Mouse (Mus musculus) forebrain, embryonic 14.5 days (tissue): ENCODE results near the gene Tpra1. TPM values are rescaled to one million over a fixed set of nuclear protein-coding genes. Genes with fewer than 3 reads are reported as not detected.

Experiments used
- ATAC-seq: fragments of 200-750 bp; cut with Nextera tagmentation; 2 replicates; pipeline ENCODE4 v1.8.0; 2017; ENCODE audit warnings: mild to moderate bottlenecking, moderate library complexity
- DNase-seq: peaks from one replicate; pipeline ENCODE4 v3.0.0-alpha.2; 2015; ENCODE audit warnings: low spot score
- H3K27ac ChIP-seq: fragments of 300-500 bp; sonication (generic); 2 replicates; pipeline ENCODE4 v1.5.1; 2014; ENCODE audit warnings: low read depth, mild to moderate bottlenecking, control low read depth, low read length, moderate library complexity
- H3K27me3 ChIP-seq: fragments of 300-500 bp; sonication (generic); replicated peaks from 2 replicates; pipeline ENCODE4 v1.6.1; 2014; ENCODE audit warnings: low read length, control low read depth, mixed read lengths; ENCODE audit not compliant: control insufficient read depth, insufficient read depth
- H3K36me3 ChIP-seq: fragments of 300-500 bp; sonication (generic); 2 replicates; pipeline ENCODE4 v1.6.1; 2014; ENCODE audit warnings: low read length, control low read depth; ENCODE audit not compliant: control insufficient read depth, insufficient read depth
- H3K4me1 ChIP-seq: fragments of 300-500 bp; sonication (generic); 2 replicates; pipeline ENCODE4 v1.6.1; 2014; ENCODE audit warnings: antibody characterized with exemption, low read length, control low read depth; ENCODE audit not compliant: control insufficient read depth, insufficient read depth
- H3K4me2 ChIP-seq: fragments of 300-500 bp; sonication (generic); 2 replicates; pipeline ENCODE4 v1.6.1; 2014; ENCODE audit warnings: mild to moderate bottlenecking, control low read depth, low read length
- H3K4me3 ChIP-seq: fragments of 300-500 bp; sonication (generic); 2 replicates; pipeline ENCODE4 v1.5.1; 2014; ENCODE audit warnings: low read depth, low read length, control low read depth
- H3K9ac ChIP-seq: fragments of 300-500 bp; sonication (generic); 2 replicates; pipeline ENCODE4 v1.6.1; 2014; ENCODE audit warnings: mild to moderate bottlenecking, low read length, control low read depth, moderate library complexity
- H3K9me3 ChIP-seq: fragments of 300-500 bp; sonication (generic); replicated peaks from 2 replicates; pipeline ENCODE4 v1.6.1; 2016; ENCODE audit warnings: low read length, control low read depth, mixed read lengths; ENCODE audit not compliant: control insufficient read depth
- WGBS: fragments of 180-500 bp; shearing (Covaris S2); extraction: QIAGEN DNeasy Blood & Tissue Kit; methylation state at CpG from one replicate; pipeline ENCODE4 v1.1.7; 2014; 5-methylcytosine and 5-hydroxymethylcytosine counted together
- polyA plus RNA-seq: library from polyadenylated mRNA; unstranded; fragments of >200 nt; fragmentation: Nextera tagmentation; extraction: Ambion mirVana; gene quantifications from 2 replicates; pipeline ENCODE4 v1.2.1, GENCODE M21; 2014

Gene Tpra1
- polyA plus RNA-seq, 1 experiment from 2014 or later = 32.9 TPM

DNA sequence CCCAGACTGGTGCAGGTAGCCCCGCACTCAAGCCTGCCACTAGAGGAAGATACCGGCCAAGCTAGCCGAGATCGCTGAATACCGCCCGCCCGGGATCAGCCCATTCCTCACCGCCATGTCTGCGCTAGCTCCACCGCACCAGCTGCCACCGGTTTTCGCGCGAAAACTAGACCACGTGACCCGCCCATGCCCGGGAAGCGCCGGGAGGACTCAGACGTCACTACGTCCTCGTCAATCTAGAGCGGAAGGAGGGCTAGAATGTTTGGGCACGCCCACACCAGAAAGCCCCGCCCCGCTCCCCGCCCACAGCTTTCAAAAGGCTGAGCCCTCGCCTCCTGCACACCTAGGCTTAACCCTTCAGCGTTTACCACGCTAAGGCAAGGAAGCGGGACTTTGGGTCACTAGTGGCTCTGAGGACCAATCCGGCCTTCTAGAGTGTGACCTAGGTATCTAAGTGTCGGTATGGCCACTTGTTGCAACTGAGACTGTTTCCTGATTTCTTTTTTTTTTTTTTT, 3.5 kb upstream of the Tpra1 start, which contains the start of gene Mcm2:
Gene Mcm2 (minus strand): TSS at position 247 of the 515 bp plus-strand sequence.
- Histone ChIP-seq H3K27ac (peak within 1 kb of the TSS; percentile 78), H3K36me3 (0 out of 2 replicates have a peak, but pooled peaks cover 11% of the 10 kb centered on the region), H3K4me2 (peak within 1 kb of the TSS; percentile 91), H3K9ac (peak within 1 kb of the TSS; percentile 80), H3K4me1 (peaks cover 22% of the 10 kb centered on the region), H3K4me3 (peak within 1 kb of the TSS; percentile 60), H3K9me3 (no peaks in the 10 kb centered on the region), H3K27me3 (no peaks in the 10 kb centered on the region)
- peak; percentile 81 for ATAC-seq
- under 1% methylated on average over 33 of the region's 33 CpGs for WGBS
- DNase-seq = peak; percentile 97

DNA sequence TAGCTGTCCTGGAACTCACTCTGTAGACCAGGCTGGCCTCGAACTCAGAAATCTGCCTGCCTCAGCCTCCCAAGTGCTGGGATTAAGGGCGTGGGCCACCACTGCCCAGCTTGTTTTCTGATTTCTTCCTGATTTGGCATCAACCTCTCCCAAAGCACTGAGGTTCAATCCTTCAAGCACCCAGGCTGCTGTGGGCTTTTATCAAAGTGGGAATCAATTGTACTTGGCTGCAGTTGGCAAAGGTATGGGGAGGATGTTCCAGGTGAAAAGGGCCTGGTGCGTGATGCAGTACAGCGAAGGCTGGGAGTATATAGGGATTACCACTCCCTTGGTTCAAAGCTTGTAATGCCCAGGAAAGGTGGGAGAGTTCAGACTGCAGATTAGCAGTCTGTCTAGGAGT, 3.0 kb upstream of the Tpra1 start:
- Histone ChIP-seq H3K36me3 (0 out of 2 replicates have a peak, but pooled peaks cover 9% of the 10 kb centered on the region), H3K4me2 (peak overlapping the region; percentile 91; the same call in 1 of the 2 replicates), H3K27ac (no peak overlapping the region), H3K27me3 (no peaks in the 10 kb centered on the region), H3K9me3 (no peaks in the 10 kb centered on the region), H3K9ac (0 out of 2 replicates have a peak overlapping the region, but pooled peaks have one; percentile 18), H3K4me3 (no peak overlapping the region), H3K4me1 (peaks cover 26% of the 10 kb centered on the region)
- ATAC-seq = no peak
- WGBS = 61% methylated on average over 4 of the region's 4 CpGs
- no peak for DNase-seq

DNA sequence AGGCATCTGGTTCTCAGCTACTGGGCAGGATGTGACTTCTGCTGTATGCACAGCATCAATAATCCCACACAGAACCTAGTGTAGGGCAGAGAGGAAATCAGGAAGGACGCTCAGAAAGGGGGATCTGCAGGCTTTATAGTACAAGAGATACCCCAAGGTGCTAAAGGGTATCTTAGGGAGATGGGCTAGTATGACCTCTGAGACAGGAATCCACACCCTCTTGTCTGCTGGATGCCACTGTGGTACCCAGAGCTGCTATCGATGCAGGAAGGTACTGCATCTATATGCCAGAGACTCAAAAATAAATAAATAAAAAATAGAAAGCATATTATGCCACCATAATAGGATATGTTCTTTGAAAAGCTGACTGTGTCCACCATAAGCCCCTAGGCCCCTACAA, 2.4 kb upstream of the Tpra1 start:
- H3K9me3 ChIP-seq = no peaks in the 10 kb centered on the region
- peaks cover 26% of the 10 kb centered on the region for H3K4me1 ChIP-seq
- no peak for DNase-seq
- H3K36me3 ChIP-seq = 0 out of 2 replicates have a peak, but pooled peaks cover 7% of the 10 kb centered on the region
- ATAC-seq = no peak
- WGBS = 87% methylated on average over 2 of the region's 2 CpGs
- H3K9ac ChIP-seq = no peak overlapping the region
- no peak overlapping the region for H3K27ac ChIP-seq
- H3K4me2 ChIP-seq = no peak overlapping the region
- no peak overlapping the region for H3K4me3 ChIP-seq
- H3K27me3 ChIP-seq = no peaks in the 10 kb centered on the region

DNA sequence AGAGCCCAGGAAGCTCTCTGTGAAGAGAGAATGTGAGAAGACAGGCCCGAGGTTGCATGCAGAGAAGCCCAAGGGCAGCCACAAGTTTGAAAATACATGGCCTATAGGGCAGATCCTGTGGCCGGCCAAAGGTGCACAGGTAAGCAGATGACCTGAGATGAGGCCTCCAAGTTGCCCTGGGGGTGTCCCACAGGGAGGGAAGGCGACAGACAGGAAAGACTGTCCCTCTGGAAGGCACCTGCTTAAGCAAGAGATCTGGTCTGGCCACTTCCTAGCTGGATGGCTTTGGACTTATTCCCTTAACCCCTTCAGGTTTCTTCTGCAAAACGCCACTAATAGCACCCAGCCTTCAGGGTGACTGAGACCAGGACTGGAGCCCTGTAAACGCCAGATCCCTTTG, 580 bp upstream of the Tpra1 start:
- no peak; the same call in 1 of the 2 replicates for ATAC-seq
- Histone ChIP-seq H3K9ac (peak overlapping the region; percentile 81), H3K27ac (peak overlapping the region; percentile 15; the same call in 1 of the 2 replicates), H3K36me3 (no peaks in the 10 kb centered on the region), H3K9me3 (no peaks in the 10 kb centered on the region), H3K4me2 (peak overlapping the region; percentile 92), H3K27me3 (no peaks in the 10 kb centered on the region), H3K4me1 (peaks cover 26% of the 10 kb centered on the region), H3K4me3 (peak overlapping the region; percentile 79)
- DNase-seq = peak; percentile 31
- 6% methylated on average over 5 of the region's 5 CpGs for WGBS

DNA sequence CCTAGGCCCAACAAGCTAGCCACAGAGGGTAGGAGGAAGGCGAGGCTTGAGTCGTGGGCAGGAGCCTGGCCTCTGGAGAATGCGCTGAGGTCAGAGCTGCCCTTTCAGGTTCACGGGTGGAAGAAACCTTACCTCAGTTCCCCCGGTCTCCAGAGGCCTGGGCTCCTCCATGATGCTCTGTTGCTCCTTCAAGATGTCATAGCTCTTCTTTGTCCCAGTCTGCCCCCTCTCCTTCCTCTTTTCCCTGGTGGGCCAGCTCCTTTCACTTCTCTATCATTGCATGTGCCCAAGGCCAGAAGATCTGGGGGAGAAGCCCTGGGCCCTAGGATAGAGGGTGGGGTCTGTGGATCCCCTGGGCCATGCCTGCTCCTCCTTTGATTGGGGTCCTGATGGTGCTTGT, 1.7 kb downstream of the Tpra1 start:
- Histone ChIP-seq H3K4me2 (peak overlapping the region; percentile 92; the same call in 1 of the 2 replicates), H3K4me3 (no peak overlapping the region), H3K36me3 (no peaks in the 10 kb centered on the region), H3K27me3 (no peaks in the 10 kb centered on the region), H3K4me1 (peaks cover 18% of the 10 kb centered on the region), H3K9me3 (no peaks in the 10 kb centered on the region), H3K27ac (no peak overlapping the region), H3K9ac (no peak overlapping the region)
- ATAC-seq (no peak), DNase-seq (no peak)
- 81% methylated on average over 5 of the region's 5 CpGs for WGBS

DNA sequence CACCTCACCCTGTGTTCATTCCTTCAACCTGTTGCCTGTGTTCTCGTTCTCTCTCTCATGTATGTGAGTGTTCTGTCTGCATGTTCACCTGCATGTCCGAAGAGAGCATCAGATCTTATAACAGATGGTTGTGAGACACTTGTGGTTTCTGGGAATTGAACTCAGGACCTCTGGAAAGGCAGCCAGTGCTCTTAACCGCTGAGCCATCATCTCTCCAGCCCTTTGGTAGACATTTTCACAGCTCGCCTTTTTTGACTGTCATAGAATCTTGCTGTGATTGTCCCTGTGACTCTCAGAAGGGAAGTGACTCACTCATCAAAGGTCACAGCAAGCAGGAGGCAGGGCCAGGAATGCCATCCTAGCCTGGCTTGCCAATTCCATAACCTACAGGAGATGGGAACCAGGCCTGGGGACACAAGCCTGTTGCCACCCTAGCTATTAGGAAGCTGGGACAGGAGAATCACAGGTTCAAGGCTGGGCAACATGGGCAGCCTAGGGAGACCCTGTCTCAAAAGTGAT, 2.5 kb downstream of the Tpra1 start:
- Histone ChIP-seq H3K4me1 (peaks cover 18% of the 10 kb centered on the region), H3K9ac (no peak overlapping the region), H3K4me2 (no peak overlapping the region), H3K27me3 (no peaks in the 10 kb centered on the region), H3K4me3 (no peak overlapping the region), H3K36me3 (peaks cover 2% of the 10 kb centered on the region; the same call in 1 of the 2 replicates), H3K27ac (no peak overlapping the region), H3K9me3 (no peaks in the 10 kb centered on the region)
- 85% methylated on average over 4 of the region's 4 CpGs for WGBS
- ATAC-seq (no peak), DNase-seq (no peak)

DNA sequence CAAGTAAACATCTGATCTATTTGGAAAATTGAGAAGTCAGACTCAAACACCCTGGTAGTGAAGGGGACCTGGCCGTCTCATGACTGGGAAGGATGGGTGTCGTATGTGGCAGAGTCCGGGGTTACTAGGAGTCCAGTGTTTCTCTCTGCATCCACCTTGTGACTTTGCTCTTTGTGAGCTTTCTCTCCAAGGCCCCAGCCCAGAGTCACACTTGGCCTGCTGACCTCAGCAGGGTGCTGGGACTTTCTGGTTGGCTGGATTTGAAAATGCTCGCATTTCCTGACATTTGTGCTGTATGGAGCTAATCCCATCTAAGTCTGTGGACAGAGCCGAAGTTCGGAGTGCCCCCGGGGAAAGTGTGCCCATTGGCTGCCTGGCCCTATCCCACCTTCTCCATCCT, 3.0 kb downstream of the Tpra1 start:
- DNase-seq (no peak), ATAC-seq (no peak)
- H3K9me3 ChIP-seq = no peaks in the 10 kb centered on the region
- H3K27me3 ChIP-seq = no peaks in the 10 kb centered on the region
- no peak overlapping the region for H3K4me3 ChIP-seq
- no peak overlapping the region for H3K9ac ChIP-seq
- no peak overlapping the region for H3K27ac ChIP-seq
- WGBS = 81% methylated on average over 7 of the region's 7 CpGs
- H3K36me3 ChIP-seq = peaks cover 7% of the 10 kb centered on the region
- peaks cover 18% of the 10 kb centered on the region for H3K4me1 ChIP-seq
- no peak overlapping the region for H3K4me2 ChIP-seq

DNA sequence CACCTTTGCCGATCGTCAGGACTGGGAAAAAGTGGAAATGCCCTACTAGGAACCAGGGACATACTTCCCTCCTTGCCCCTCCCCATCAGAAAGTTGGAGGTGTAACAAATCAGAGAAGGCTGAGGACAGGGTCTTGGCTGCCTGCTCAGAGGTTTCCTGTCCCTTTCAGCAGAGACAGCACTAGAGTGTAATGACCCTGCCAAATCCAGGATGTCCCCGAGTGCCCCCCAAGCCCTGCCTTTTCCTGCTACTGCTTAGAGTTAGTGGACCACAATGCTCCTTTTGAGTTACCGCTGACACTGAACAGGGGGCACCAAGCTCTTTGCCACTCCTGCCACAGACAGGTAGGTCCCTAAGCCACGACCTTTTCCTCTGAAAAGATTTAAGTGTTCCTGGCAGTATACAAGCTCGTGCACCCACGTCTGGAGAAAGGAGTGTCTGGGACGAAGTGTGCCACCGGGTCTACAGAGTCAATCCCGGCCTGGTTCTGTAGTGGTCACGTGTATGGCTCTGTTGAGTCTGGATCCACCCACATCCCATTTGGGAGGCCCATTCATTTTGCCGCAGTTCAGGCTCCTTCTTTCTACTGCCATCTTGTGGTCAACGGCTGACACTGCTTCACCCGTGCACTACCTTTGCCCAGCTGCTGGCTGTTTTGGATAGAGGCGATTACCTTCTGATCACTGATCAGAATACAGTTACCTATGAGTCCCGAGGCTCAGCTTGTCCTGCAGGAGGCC, 4.5 kb downstream of the Tpra1 start:
- DNase-seq (peak; percentile 81), ATAC-seq (peak; percentile 15)
- H3K4me1 ChIP-seq = peaks cover 14% of the 10 kb centered on the region
- no peak overlapping the region for H3K4me3 ChIP-seq
- H3K36me3 ChIP-seq = peaks cover 16% of the 10 kb centered on the region
- no peaks in the 10 kb centered on the region for H3K9me3 ChIP-seq
- H3K27me3 ChIP-seq = no peaks in the 10 kb centered on the region
- no peak overlapping the region for H3K4me2 ChIP-seq
- H3K9ac ChIP-seq = no peak overlapping the region
- 18% methylated on average over 16 of the region's 16 CpGs for WGBS
- H3K27ac ChIP-seq = no peak overlapping the region

DNA sequence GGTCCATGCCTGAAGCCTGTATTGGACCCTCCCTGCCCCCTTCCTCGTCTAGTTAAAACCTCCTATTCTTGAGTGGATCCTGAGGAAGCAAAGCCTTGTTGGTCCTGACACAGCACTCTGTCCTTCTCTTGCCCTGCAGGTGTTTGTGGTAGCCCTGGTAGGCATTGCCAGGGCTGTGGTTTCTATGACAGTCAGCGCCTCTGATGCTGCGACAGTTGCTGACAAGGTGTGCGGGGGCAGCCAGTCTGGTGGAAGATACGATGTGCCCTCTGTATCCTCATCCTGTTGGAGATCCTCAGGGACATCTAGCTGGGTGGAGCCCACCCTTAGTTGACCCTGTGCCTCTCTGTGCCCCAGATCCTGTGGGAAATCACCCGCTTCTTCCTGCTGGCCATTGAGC, 7.1 kb downstream of the Tpra1 start:
- ATAC-seq (no peak), DNase-seq (no peak)
- no peaks in the 10 kb centered on the region for H3K27me3 ChIP-seq
- H3K27ac ChIP-seq = no peak overlapping the region
- no peaks in the 10 kb centered on the region for H3K4me1 ChIP-seq
- peaks cover 22% of the 10 kb centered on the region for H3K36me3 ChIP-seq
- WGBS = 93% methylated on average over 6 of the region's 6 CpGs
- no peak overlapping the region for H3K4me2 ChIP-seq
- no peak overlapping the region for H3K4me3 ChIP-seq
- no peak overlapping the region for H3K9ac ChIP-seq
- H3K9me3 ChIP-seq = no peaks in the 10 kb centered on the region
